Mouse (Mus musculus): ENCODE data around the gene Dennd2d.

The Dennd2d gene

DNA sequence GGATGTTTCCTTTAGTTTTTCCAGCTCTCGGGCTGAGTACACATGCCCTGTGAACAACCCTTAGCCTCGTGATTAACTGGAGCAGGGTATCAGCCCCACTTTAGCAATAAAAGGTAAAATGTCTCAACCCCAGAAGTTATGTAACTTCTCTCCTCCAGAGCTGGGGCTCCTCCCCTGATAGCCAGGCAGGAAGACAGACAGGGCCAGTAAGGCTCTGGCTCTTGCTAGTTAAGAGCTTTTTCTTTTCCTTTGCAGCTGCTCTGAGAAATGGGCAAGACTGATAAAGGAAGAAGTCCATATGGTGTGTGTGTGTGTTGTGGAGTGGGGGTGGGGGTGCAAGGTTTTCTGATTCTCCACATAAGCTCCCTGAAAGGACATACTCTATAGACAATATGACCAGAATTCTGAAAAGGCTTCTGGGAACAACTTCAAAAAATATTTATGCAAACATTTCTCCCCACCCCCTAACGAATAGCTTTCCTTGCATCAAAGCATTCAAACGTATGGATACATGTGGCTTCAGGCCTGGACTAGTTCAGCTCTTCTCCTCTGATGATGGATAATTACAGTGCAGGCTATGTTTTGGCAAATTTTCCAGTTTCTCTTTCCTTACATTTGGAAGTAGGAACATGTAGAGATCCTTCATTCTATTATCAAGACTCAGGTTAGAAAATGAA lies 14.0 kb downstream of the Dennd2d start:
- DNase-seq (ENCODE audit: low read depth, low spot score) = no peak

DNA sequence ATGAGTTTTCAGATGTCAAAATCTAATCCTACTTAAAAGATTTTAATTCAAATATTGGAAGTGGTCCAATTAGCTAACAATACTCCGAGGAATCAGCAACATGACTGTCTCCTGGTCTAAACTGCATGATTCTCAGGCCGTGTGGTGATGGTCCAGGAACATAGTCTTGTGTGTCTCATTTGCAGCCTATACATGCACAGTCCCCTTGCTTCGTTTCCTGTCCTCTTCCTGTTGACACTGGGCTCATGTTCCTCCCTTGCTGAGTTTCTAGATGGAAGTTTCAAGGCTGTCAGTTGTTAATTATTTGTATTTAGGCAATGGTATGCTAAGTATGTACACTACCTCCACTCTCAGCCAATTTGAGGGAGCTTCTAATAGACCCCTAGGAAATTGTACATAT lies 14.8 kb downstream of the Dennd2d start:
- no peak for DNase-seq (ENCODE audit: low read depth, low spot score)

DNA sequence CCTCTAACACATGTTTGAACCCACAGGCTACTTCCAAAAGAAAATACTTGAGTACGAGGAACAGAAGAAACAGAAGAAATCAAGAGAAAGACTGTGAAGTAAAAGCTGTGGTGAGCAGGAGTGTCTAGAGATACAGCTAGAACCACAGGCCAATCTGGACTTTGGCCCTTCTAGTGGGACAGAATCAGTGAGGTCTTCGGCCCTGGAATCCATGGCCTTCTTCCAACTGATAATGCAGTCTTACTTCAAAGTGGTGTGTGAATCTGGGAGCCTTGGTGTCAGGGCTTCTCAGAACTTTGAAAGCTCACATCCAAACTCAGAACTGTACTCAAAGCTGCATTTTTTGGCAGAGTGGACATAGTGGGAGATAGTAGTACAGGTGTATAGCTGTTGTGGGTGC lies 18.3 kb downstream of the Dennd2d start:
- DNase-seq (ENCODE audit: low read depth, low spot score) = no peak

DNA sequence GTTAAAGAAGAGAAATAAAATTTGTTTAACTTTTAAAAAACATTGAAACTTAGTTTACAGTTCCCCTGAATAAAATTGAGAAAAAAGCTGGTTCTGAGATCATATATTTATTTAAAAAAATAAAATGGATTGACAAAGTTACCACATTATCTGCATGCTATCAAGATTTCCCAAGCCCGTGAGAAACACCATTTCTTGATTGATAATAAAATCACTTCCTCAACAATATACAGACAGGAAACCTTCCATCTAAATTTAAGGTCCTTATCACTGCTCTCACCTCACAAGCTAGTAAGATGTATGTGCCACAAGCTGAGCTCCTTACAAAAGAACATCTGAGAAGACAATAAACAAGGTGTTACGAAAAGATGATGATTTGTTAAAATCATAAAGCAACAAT lies 20.7 kb downstream of the Dennd2d start:
- DNase-seq (ENCODE audit: low read depth, low spot score) = no peak

DNA sequence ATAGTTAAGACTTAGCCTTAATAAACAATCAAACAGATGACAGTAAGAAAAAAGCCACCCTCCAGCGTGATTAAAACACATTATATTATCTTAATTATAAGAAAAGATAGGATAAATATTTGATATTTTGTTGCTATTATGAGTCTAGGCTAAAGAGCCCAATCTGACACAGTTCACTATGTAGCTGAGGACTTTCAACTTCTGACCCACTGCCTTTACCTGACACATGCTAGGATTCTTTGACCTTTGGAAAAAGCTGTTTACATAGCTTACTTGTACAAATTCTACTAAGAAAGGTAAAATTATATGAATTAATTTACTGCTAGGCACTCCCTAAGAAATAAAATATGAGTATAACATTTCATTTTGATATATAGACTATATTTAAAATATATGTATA lies 28.5 kb downstream of the Dennd2d start:
- DNase-seq (ENCODE audit: low read depth, low spot score) = no peak

DNA sequence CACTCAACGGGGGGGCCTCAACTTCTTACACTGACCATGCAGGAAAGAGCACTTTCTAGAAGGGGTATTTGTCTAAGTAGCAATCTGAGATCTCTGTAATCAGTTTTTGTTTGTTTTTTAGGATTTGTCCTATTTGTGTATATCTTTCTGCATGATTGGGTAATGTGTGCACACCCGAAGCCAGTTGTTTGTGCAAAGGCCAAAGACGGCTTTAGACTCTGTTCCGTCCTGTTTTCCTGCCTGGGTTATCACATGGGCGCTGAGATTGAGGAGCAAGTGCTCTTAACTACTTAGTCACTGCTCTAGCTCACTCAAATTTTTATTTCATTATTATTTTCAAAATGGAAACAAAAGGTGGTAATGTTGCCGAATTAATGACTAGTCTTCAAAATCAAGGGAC lies 32.8 kb downstream of the Dennd2d start:
- DNase-seq (ENCODE audit: low read depth, low spot score) = no peak

DNA sequence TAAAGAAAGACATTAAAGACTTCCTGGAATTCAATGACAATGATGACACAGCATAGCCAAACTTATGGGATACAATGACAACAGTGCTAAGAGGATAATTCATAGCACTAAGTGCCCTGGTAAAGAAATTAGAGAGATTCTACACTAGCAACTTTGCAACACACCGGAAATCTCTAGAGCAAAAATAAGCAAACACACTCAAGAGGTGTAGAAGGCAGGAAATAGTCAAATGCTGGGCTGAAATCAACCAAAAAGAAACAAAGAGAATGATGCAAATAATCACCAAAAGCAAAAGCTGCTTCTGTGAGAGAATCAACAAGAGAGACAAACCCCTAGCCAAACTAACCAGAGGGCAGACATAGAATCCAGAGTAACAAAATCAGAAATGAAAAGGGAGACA lies 40.5 kb downstream of the Dennd2d start:
- DNase-seq (ENCODE audit: low read depth, low spot score) = no peak

DNA sequence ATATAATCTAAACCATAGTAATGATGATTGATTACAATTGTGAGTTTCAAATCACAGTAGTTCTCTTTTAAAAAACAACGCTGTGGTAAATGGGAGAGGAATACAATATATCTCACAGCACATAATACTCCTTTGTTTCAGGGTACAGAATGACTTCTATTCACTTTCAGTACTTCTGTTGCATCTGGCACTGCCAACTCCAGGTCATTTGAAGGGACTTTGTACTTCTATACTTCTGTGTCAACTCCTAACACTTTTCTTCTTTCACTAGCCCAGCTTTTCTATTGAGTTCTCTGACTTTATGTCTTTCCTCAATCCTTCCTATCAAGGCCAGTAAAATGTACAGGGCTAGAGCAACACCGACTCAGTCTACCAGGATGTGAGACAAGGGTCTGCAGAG lies 44.2 kb downstream of the Dennd2d start:
- DNase-seq (ENCODE audit: low read depth, low spot score) = no peak

DNA sequence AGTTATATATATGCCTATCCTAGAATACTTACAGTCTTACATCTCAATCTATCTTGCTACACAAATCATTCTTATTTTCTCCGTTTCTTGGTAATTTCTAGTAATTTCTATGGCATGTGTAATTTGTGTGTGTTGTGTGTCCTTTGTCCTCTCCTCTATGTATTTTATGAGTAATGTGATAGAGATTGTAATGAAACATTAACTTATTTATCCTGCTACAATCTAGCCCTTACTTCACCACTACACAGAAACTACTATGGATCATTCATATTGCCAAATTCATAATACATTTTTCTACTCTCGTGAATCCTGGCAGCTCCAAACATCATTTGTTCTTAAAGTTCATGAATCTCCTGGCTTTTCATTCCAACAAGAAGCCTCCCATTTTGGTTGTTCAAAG lies 45.8 kb downstream of the Dennd2d start:
- DNase-seq (ENCODE audit: low read depth, low spot score) = no peak

DNA sequence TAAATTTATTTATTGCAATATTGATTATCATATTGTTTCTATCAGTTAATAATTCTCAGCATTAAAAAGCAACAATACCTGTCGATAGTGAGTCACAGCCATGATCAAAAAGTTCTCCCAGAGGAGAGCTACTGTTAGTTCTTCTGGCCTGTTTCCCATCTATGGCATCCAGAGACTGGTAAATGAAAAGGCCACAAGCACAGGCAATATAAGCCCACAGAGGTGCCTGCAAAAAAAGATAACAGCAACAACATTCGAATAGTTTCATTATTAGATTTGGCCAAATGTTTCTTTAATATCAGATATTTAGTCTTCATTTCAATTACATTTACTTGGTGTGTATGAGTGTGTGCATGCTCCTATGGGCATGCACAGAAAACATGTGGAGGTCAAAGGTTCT lies 51.1 kb downstream of the Dennd2d start:
- DNase-seq (ENCODE audit: low read depth, low spot score) = no peak

DNA sequence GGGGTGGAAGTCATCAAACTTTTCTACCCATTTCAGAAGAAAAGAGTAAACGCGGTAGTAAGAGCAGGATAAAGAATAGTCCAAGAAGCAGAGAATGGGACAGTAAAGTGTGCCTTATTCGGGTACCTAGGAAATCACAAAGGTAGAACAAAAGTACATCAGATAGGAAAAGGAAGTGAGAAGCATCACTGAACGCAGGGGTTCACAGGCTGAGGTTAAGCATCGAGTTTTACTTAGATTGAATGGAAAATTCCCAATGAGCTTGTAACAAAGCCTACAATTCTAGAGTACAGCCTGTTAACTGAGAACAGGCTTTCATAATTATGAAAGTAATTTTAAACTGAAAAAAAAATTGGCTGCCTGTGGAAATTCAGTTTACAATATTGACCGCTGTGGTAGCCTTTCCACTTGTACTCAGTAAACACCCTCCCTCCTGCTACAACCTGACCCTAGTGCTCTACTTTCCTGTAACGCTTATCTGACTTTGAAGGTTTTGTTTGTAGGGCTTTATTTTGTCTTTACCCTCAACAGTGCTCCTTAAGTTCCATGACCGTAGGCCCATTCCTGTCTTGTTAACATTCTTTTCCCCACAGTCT lies 62.6 kb downstream of the Dennd2d start:
- DNase-seq (ENCODE audit: low read depth, low spot score) = no peak

DNA sequence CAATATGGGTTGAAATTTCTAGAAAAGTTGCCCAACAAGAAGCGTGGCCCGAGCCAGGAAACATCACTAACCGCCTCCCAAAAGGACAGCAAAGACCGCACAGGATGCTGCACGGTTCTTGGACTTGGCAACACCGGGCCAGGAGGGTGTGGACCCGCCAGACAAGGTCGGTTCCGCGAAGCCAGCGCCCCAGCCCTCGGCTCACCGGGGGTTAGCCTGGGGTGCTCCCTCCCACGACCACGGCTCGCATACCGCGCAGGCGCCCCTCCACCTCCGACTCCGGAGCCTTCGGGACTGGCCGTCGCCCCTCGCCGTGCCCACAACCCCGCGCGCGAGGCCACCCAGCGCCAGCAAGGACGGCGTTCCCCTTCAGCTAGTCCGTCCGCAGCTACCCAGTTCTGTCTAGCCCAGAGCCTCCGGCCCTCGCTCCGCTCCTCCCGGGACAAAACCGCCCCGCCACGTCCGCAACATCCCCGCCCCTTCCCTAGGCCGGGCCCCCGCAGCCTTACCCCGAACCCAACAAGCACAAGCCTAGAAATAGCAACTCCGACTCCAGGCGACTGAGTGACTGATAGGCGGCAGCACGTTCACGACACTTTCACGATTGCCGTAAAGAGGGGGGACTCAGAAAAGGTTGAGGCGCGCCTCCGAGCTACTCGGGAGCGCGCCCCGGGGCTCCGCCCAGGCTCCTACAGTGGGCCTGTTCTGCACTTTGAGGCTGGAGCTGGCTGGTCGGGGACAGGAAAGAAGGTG lies 65.1 kb downstream of the Dennd2d start, which contains the start of the genes Dram2 and Cept1:
Gene Dram2 (plus strand): TSS at position 628 of the 753 bp plus-strand sequence.
Gene Cept1 (minus strand): TSS at position 632 of the 753 bp plus-strand sequence.
- peak; percentile 94 for DNase-seq (ENCODE audit: low read depth, low spot score)

DNA sequence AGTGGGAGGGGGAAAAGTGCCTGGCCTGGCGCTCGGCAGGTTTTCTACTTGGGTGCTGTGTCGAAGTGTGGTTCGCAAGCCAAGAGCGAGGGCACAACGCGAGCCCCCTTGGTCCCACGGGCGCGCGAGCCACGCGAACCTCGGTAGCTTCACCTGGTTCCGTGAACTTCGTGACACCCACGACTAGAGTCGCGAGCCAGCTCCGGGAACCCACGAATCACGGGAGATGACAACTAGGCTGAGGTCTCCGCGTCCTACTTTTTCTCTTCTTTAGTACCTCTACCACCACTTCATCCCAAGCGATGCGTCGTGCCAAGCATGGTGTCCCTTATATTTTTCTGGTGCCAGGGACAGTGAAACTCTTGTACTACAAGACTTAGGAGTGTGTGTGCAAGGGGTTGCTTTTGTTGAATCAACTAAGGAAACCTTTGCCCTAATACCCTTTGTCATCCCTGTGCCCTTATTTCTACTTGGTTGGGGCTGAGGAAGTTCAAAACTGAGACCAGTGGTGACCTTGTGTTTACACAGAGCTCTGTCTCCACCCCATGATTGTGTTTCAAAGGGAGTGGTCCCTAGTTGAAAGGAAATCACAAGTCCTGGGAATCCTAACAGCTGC lies 65.8 kb downstream of the Dennd2d start:
- DNase-seq (ENCODE audit: low read depth, low spot score) = peak; percentile 34

DNA sequence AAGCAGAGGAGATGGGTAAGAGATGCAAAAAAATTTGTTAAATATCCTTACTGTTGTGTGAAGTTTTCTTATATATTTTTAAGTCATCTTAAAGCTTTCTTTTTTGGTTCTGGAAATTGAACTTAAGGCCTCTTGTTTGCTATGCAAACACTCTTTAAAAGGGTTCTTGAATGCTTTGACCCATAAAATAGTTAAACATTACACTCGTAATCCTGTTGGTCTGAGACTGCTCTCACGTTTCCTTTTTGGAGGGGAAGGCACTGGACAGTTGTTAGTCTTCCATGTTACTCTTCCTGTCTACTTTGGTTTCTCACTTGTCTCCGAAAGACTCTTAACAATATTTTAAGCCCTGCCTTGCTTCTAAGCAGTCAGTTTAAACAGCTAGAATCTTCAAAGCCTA lies 66.8 kb downstream of the Dennd2d start:
- DNase-seq (ENCODE audit: low read depth, low spot score) = no peak
